Mouse (Mus musculus) testis, postnatal 14 days (tissue): ENCODE measurements around the gene Tomm6.

Source experiments
- DNase-seq: peaks from one replicate; pipeline ENCODE4 v3.0.0; 2021; ENCODE audit warnings: low spot score

Gene Tomm6

GRCm38 (mm10) chr17:47651953-47652352 lies 36.2 kb downstream of the Tomm6 start:
- DNase-seq = no peak

- DNase-seq = no peak
Measured at GRCm38 (mm10) chr17:47648966-47649365, 39.2 kb downstream of the Tomm6 start.

DNA sequence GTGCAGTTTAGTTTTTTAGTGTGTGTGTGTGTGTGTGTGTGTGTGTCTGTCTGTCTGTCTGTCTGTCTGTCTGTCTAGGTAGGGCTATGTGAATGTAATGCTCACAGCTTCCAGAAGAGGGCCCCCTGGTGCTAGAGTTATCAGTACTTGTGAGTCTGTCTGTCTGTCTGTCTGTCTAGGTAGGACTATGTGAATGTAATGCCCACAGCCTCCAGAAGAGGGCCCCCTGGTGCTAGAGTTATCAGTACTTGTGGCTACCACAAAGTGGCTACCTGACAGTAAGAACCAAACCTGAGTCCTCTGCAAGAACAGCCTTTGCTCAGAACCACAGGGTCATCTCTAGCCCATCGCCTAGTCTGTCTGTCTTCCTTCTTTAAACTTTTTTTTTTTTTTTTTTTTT lies 41.5 kb downstream of the Tomm6 start:
- DNase-seq = no peak

- no peak for DNase-seq
Measured at GRCm38 (mm10) chr17:47642992-47643391, 45.2 kb downstream of the Tomm6 start.
